Mouse (Mus musculus) neural tube, embryonic 12.5 days (tissue): ENCODE measurements around the gene Elmo3. TPM values are rescaled to one million over a fixed set of nuclear protein-coding genes. Genes with fewer than 3 reads are reported as not detected.

ENCODE experiments used
- ATAC-seq: fragments of 200-750 bp; cut with Nextera tagmentation; 2 replicates; pipeline ENCODE4 v1.8.0; 2017; ENCODE audit warnings: low read depth, mild to moderate bottlenecking, moderate TSS enrichment, moderate library complexity; ENCODE audit not compliant: low FRiP score
- H3K27ac ChIP-seq: fragments of 300-500 bp; sonication (generic); 2 replicates; pipeline ENCODE4 v1.5.1; 2016
- H3K27me3 ChIP-seq: fragments of 300-500 bp; sonication (generic); replicated peaks from 2 replicates; pipeline ENCODE4 v1.6.1; 2016; ENCODE audit warnings: mild to moderate bottlenecking
- H3K36me3 ChIP-seq: fragments of 300-500 bp; sonication (generic); 2 replicates; pipeline ENCODE4 v1.6.1; 2016; ENCODE audit warnings: mild to moderate bottlenecking
- H3K4me1 ChIP-seq: fragments of 300-500 bp; sonication (generic); 2 replicates; pipeline ENCODE4 v1.6.1; 2016
- H3K4me2 ChIP-seq: fragments of 300-500 bp; sonication (generic); replicated peaks from 2 replicates; pipeline ENCODE4 v1.6.1; 2016; ENCODE audit warnings: mild to moderate bottlenecking
- H3K4me3 ChIP-seq: fragments of 300-500 bp; sonication (generic); 2 replicates; pipeline ENCODE4 v1.5.1; 2016
- H3K9ac ChIP-seq: fragments of 300-500 bp; sonication (generic); 2 replicates; pipeline ENCODE4 v1.6.1; 2016; ENCODE audit warnings: mild to moderate bottlenecking
- H3K9me3 ChIP-seq: fragments of 300-500 bp; sonication (generic); 2 replicates; pipeline ENCODE4 v1.6.1; 2016; ENCODE audit warnings: mild to moderate bottlenecking
- WGBS: fragments of 180-500 bp; shearing (Covaris S2); methylation state at CpG from one replicate; pipeline ENCODE4 v1.1.7; 2016; 5-methylcytosine and 5-hydroxymethylcytosine counted together
- polyA plus RNA-seq: library from polyadenylated mRNA; unstranded; fragments of >200 nt; fragmentation: Nextera tagmentation; extraction: Ambion mirVana; gene quantifications from 2 replicates; pipeline ENCODE4 v1.2.1, GENCODE M21; 2016

The Elmo3 gene
- 1.5 and 2.2 TPM in 2 replicates for polyA plus RNA-seq

DNA sequence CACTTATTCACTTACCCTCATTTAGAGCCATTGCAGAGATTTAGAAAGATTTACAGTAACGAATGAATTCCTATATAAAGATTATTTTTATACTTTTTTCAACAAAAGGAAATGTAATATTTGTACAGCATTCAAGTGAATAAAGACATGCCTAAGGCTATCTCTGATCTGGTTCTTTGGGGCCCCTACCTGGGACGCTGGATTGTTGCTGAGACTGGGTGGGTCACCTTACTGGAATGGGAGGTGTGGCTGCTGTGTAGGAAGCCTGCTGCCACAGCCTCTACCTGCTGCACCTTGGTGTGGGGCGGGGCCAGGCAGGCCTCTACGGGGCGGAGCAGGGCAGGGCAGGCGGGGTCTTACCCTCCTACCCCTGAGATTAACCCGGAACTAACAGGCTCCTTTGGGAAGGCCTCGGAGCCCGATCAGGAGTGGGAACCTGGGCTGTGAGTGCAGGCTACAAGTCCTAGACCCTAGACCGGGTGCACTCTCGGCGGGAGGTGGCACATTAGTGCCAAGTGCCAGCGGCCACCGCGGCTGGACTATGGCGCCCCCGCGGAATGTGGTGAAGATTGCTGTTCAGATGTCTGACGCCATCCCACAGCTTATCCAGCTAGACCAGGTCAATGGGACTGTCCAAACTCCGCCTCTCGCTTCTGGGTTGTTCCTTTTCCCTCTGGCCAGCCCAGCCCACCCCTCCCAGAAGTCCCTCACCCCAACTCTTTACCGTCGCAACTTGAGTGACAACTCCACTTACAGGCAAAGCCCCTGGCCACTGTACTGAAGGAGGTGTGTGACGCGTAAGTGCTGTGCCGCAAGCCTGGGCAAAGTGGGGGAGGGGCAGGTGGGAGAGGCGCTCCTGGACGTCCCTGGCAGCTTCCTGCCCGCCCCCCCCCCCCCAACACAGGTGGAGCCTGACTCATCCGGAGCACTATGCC, at the start of gene Elmo3:
Gene Elmo3, plus strand, starts transcription at position 391 of the 935 bp plus-strand sequence.
- Histone ChIP-seq H3K4me3 (peak within 1 kb of the TSS; percentile 7; the same call in 1 of the 2 replicates), H3K27ac (no peak within 1 kb of the TSS), H3K36me3 (peaks cover 78% of the 10 kb centered on the region), H3K4me1 (peaks cover 11% of the 10 kb centered on the region), H3K4me2 (peak within 1 kb of the TSS; percentile 49), H3K27me3 (no peaks in the 10 kb centered on the region), H3K9ac (peak within 1 kb of the TSS; percentile 45), H3K9me3 (no peaks in the 10 kb centered on the region)
- 10% methylated on average over 30 of the region's 30 CpGs for WGBS
- peak; percentile 51 for ATAC-seq

DNA sequence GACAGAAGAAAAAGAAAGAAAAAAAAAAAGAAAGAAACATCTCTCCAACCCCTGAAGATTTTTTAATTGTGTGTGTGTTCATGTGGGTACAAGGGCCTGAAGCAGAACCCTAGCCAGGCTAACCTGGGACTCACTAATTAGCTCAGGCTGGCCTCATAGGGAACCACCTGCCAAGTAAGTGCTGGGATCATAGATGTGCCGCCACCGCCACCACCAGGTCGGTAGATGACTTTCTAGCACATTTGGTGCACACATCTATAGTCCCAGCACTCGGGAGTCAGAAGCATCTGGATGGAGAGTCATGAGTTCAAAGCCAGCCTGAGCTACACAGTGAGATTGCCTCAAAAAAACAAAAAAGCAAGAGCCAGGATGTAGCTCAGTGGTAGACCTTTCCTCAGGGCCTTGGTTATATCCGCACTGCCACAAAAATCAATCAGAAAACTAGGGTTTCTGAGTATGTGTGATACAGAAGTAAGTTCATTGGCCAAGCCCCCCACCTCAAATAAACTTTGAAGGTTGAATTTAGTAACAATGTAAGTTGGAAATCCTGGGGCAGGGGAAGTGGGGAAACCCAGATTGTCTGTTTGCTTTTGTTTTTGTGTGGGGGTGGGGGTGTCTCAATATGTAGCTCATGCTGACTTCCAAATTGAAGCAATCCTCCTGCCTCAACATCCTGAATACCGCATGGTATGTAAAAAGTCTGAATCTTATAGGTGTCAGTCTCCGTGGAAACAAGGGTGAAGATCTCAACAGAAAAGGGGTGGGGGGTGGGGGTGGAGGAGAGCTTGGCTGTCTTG, 47.9 kb upstream of the Elmo3 start:
- WGBS = 66% methylated on average over 7 of the region's 7 CpGs
- Histone ChIP-seq H3K36me3 (no peaks in the 10 kb centered on the region), H3K4me3 (no peak overlapping the region), H3K27me3 (peaks cover 69% of the 10 kb centered on the region), H3K9ac (no peak overlapping the region), H3K27ac (no peak overlapping the region), H3K9me3 (no peaks in the 10 kb centered on the region; the same call in 1 of the 2 replicates), H3K4me1 (peaks cover 24% of the 10 kb centered on the region), H3K4me2 (no peak overlapping the region)
- ATAC-seq = no peak

DNA sequence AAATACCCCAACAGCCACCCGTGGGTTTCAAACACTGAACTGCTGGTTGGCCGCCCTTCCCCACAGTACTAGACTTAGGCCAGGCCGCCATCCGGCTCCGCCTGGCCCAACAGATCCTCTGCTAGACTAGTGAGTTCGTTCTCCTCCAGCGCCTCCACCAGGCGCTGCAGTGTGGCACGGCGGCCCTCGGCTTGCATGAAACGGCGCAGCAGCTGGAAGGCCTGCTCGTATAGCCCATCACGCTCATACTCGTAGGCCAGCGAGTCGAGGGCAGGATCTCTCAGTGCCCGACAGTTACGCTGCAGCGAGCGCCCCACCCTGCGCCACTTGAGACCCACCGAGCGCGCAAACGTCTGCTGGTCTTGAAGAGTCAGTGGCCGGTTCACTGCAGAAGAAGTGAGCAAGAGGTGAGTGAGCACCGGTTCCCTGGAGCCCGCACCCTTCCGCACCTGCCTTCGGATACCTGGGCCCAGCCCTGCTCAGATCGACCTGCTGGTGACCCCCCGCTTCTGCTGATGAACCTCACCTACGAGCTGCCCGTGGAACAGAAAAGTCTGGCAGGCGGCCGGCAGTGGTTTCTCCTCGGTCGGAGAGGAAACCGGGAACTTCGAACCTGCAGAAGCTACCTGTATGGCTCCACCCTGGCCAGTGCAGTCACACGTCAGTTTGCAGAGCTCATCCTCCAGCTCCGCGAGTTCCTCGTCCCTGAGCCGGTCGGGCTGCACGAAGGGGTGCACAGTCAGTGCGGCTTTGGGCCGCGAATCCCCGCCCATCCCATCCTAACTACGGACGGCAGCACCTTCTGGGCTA, 46.3 kb upstream of the Elmo3 start:
- 2% methylated on average over 55 of the region's 55 CpGs for WGBS
- peak overlapping the region; percentile 47; the same call in 1 of the 2 replicates for H3K9ac ChIP-seq
- no peaks in the 10 kb centered on the region for H3K36me3 ChIP-seq

DNA sequence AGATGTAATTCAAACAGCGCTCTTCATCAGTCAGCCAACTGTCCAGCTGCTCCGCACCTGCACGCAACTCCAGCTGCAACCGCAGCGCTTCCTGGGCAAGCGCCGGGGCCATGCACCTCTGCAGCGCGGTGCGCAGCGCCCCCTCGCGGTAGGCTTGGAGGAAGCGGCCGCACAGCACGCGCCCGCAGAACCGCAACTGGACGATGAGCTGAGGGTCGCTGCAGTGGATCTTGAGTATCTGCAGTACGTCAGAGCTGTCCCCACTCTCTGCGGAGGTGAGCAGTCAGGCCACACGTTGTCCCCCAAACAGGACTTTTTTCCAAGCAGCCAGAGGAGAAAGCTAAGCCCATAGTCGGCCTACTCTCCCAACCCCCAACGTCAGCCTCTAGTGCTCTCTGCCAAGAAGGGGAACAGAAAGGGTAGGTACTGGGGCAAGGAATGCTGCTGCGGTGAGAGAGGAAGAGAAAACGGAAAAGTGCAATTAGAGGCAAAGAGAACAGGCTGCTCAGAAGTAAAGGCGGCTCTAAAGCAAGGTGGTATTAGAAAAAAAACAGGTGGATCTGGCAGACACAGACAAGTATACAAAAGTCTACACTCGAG, 45.6 kb upstream of the Elmo3 start:
- Histone ChIP-seq H3K36me3 (no peaks in the 10 kb centered on the region), H3K4me3 (peak overlapping the region; percentile 33), H3K27ac (no peak overlapping the region), H3K9ac (peak overlapping the region; percentile 47; the same call in 1 of the 2 replicates), H3K4me2 (peak overlapping the region; percentile 73), H3K9me3 (no peaks in the 10 kb centered on the region; the same call in 1 of the 2 replicates), H3K27me3 (peaks cover 88% of the 10 kb centered on the region), H3K4me1 (peaks cover 25% of the 10 kb centered on the region)
- WGBS = 5% methylated on average over 30 of the region's 30 CpGs
- peak; percentile 63 for ATAC-seq

More for the DNA sequence above, 46.3 kb upstream of the Elmo3 start:
- H3K27me3 ChIP-seq = peaks cover 84% of the 10 kb centered on the region
- peak overlapping the region; percentile 33 for H3K4me3 ChIP-seq
- peak; percentile 45 for ATAC-seq
- peaks cover 29% of the 10 kb centered on the region for H3K4me1 ChIP-seq
- H3K9me3 ChIP-seq = no peaks in the 10 kb centered on the region; the same call in 1 of the 2 replicates
- H3K4me2 ChIP-seq = peak overlapping the region; percentile 73
- no peak overlapping the region for H3K27ac ChIP-seq

DNA sequence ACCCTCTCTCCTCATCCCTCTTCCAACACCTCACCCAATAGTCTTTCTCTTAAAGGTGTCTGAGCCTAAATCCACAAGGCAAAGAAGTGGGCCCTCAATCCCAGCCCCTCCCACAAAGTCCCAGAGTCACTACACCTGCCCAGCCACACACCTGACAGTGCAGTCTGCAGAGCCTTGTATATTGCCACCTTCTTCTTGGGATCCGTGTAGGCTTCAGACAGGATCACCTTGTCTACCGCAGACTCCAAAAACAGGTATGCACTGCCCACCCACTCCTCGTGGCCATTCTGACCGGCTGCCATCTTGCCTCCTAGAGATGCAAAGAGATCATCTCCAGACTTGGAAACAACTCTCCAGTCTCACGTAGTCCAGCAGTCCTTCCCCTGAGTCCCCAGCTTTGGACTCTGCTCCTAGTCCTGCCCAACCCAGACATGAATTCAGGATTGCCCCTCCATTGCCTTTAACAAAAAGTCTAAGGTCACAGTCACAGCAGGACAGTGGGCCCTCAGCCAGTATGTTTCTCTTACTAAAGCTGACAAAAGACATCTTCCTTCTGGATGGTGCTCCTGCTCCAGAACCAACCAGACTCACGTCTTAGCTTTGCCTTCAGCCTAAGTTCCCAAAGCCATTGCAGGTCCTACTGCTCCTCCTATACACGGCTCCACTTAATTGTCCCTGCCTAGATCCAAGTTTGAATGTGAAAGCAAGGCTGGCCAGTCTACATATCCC, 44.9 kb upstream of the Elmo3 start:
- Histone ChIP-seq H3K4me1 (peaks cover 20% of the 10 kb centered on the region), H3K4me3 (no peak overlapping the region), H3K9ac (no peak overlapping the region), H3K36me3 (no peaks in the 10 kb centered on the region), H3K27ac (no peak overlapping the region), H3K4me2 (no peak overlapping the region), H3K27me3 (peaks cover 88% of the 10 kb centered on the region), H3K9me3 (no peaks in the 10 kb centered on the region; the same call in 1 of the 2 replicates)
- 63% methylated on average over 7 of the region's 7 CpGs for WGBS
- no peak for ATAC-seq

DNA sequence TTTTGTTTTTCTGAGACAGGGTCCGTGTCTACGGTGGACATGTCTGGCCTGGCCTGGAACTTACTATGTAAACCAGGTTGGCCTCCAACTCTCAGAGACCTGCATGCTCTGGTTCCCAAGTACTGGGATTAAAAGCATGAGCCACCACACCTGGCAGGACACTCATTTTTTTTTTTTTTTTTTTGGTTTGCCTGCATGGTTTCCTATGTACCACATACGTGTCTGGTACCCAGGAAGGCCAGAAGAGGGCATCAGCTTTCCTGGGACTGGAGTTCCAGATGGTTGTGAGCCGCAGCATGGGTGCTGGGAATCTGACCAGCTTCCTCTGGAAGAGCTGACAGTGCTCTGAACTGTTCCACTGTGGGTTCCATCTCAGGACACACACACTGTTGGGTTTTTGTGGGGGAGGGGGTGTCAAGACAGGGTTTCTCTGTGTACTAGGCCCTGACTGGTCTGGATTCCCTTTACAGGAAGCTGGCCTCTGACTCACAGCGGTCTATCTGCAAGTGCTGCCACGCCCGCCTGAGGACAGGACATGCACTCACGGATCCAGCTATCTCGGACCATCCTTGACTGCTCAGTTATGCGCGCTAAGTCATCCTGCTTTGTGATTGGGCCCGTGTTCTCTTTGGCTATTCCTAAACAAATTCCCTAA, 43.9 kb upstream of the Elmo3 start:
- H3K9me3 ChIP-seq = peaks cover 2% of the 10 kb centered on the region; the same call in 1 of the 2 replicates
- H3K4me2 ChIP-seq = no peak overlapping the region
- H3K27ac ChIP-seq = no peak overlapping the region
- H3K4me1 ChIP-seq = peaks cover 20% of the 10 kb centered on the region
- peaks cover 87% of the 10 kb centered on the region for H3K27me3 ChIP-seq
- H3K4me3 ChIP-seq = no peak overlapping the region
- no peaks in the 10 kb centered on the region for H3K36me3 ChIP-seq
- ATAC-seq = no peak
- H3K9ac ChIP-seq = no peak overlapping the region
- WGBS = 84% methylated on average over 12 of the region's 12 CpGs

DNA sequence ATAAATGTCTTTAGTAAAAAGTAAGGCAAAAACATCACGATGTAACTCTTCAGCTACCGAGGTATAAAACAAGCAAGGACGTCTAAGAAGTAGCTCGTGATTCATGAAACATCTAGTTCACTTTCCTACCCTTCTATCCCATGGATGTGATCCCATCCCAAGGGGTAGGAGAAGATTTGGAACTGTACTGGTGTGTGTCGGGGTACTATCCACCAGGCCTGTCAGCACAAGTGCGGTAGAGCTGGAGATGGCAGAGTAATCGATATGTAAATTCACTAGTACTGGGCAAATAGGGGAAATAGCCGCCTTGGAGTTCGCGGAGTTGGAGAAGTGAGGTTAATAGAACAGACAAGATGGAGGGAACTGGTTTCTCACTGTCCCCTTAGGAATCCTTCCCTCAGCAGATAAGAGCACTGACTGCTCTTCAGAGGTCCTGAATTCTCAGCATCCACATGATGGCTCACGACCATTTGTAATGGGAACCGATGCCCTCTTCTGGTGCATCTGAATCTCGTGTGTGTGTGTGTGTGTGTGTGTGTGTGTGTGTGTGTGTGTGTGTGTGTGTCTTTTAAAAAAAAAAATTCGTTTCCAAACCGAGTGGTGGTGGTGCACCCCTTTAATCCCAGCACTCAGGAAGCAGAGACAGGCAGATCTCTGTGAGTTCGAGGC, 42.0 kb upstream of the Elmo3 start:
- H3K9me3 ChIP-seq = peaks cover 6% of the 10 kb centered on the region; the same call in 1 of the 2 replicates
- peaks cover 90% of the 10 kb centered on the region for H3K27me3 ChIP-seq
- ATAC-seq = no peak
- peaks cover 26% of the 10 kb centered on the region for H3K4me1 ChIP-seq
- H3K27ac ChIP-seq = no peak overlapping the region
- H3K4me3 ChIP-seq = peak overlapping the region; percentile 59; the same call in 1 of the 2 replicates
- H3K9ac ChIP-seq = no peak overlapping the region
- H3K4me2 ChIP-seq = peak overlapping the region; percentile 94
- H3K36me3 ChIP-seq = no peaks in the 10 kb centered on the region
- WGBS = 40% methylated on average over 16 of the region's 16 CpGs

DNA sequence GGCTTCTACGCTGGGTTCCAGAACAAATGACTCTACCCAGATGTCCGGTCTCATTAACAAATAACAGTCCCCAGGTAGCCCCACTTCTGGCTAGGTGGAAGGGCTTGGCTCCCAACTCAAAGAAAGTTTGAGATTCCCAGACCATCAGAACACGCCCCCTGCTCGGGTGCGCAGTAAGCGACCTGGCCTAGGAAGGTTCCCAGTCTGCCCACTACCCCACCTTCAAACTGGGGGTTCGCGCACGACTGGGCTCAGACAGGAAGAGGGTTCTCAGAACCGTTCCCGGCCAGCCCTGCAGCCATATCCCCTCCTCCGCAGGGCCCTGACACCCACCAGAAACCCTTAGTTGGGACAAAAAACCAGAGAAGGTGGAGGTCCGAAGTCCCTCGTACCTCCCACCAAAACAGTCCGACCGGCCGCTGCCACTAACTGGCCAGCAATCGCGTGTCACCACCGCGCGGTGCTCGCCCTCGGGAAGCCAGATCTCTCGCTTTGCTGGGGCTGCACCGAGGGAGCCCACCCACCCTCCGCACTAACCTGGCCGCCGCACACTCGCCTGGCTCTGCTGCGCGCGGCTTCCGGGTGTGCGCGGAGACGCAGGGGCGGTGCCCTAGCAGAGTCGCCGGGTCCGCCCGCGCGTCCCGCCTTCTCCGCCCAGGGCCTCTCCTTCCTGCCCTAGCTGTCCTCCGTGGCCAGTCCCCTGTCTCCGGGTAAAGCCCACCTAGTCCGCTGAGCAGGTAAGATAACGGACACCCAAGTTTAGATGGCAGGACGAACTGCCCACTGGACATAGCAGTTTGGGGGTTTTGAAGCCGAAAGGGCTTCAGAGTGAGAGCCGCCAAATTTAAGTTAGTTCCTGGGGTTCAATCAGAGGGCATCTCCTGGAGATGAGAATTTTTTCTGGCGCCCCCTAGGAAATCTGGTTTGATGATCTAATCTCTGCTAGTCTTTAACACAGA, 41.1 kb upstream of the Elmo3 start, which contains the start of the genes Tradd and Fbxl8:
Gene Tradd, minus strand, starts transcription at position 586 of the 959 bp plus-strand sequence.
Gene Fbxl8, plus strand, starts transcription at position 625 of the 959 bp plus-strand sequence.
- peak within 1 kb of the TSS; percentile 59 for H3K4me3 ChIP-seq
- H3K9me3 ChIP-seq = peaks cover 6% of the 10 kb centered on the region; the same call in 1 of the 2 replicates
- H3K36me3 ChIP-seq = no peaks in the 10 kb centered on the region
- H3K27ac ChIP-seq = no peak within 1 kb of the TSS
- WGBS = under 1% methylated on average over 54 of the region's 54 CpGs
- ATAC-seq = peak; percentile 22; the same call in 1 of the 2 replicates
- peaks cover 90% of the 10 kb centered on the region for H3K27me3 ChIP-seq
- peak within 1 kb of the TSS; percentile 64 for H3K9ac ChIP-seq
- peaks cover 28% of the 10 kb centered on the region for H3K4me1 ChIP-seq
- peak within 1 kb of the TSS; percentile 94 for H3K4me2 ChIP-seq

DNA sequence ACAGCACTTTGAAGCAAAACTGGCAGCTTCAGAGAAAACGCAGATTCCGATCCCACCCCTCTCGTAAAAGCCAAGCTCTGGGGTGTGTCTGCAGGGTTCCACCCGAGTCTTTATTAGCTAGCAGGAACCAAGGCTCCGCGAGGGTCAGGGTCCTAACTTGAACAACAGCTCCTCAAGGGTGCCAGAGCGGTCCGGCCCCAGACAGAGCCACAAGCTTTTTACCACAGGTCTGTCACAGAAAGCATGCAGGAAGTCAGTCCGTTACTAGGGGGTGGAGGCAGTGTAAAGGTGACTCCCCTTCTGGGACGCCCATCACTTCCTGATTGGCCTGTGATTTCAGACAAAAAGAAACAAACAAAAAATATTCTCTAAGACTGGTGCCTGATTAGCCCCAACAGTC, 40.3 kb upstream of the Elmo3 start:
- Histone ChIP-seq H3K27me3 (peaks cover 90% of the 10 kb centered on the region), H3K36me3 (no peaks in the 10 kb centered on the region), H3K27ac (no peak overlapping the region), H3K4me3 (no peak overlapping the region), H3K9me3 (peaks cover 6% of the 10 kb centered on the region; the same call in 1 of the 2 replicates), H3K4me2 (peak overlapping the region; percentile 94), H3K9ac (no peak overlapping the region), H3K4me1 (peaks cover 30% of the 10 kb centered on the region)
- WGBS = 3% methylated on average over 10 of the region's 10 CpGs
- no peak for ATAC-seq
